Mouse (Mus musculus) adrenal gland, postnatal 14 days (tissue): ENCODE data around the gene Clock. TPM values are rescaled to one million over a fixed set of nuclear protein-coding genes. Genes with fewer than 3 reads are reported as not detected.

Experiments
- DNase-seq: peaks from one replicate; pipeline ENCODE4 v3.0.0; 2021; ENCODE audit warnings: mixed read lengths
- total RNA-seq: library from RNA; stranded (reverse); gene quantifications from 2 replicates; pipeline ENCODE4 v1.2.3, GENCODE M21; 2021

Clock gene
- total RNA-seq, 1 experiment from 2014 or later, result 46.9 TPM

GRCm38 (mm10) chr5:76283890-76284289, 20.7 kb downstream of the Clock start:
- peak; percentile 10 for DNase-seq

- no peak for DNase-seq
Measured at GRCm38 (mm10) chr5:76274977-76275376, 29.6 kb downstream of the Clock start.

GRCm38 (mm10) chr5:76250948-76251347, 53.6 kb downstream of the Clock start:
- DNase-seq, result no peak

- no peak for DNase-seq
Measured at GRCm38 (mm10) chr5:76246539-76246938, 58.1 kb downstream of the Clock start.

- no peak for DNase-seq
Measured at GRCm38 (mm10) chr5:76245419-76245818, 59.2 kb downstream of the Clock start.

- DNase-seq, result no peak
Measured at GRCm38 (mm10) chr5:76244430-76244829, 60.2 kb downstream of the Clock start.

GRCm38 (mm10) chr5:76243929-76244328, 60.7 kb downstream of the Clock start:
- DNase-seq, result no peak

- no peak for DNase-seq
Measured at GRCm38 (mm10) chr5:76243274-76243673, 61.3 kb downstream of the Clock start.

- DNase-seq, result no peak
Measured at GRCm38 (mm10) chr5:76231171-76231855, 73.3 kb downstream of the Clock start.

- no peak for DNase-seq
Measured at GRCm38 (mm10) chr5:76216691-76217090, 87.9 kb downstream of the Clock start.

- DNase-seq, result no peak
Measured at GRCm38 (mm10) chr5:76208066-76208465, 96.5 kb downstream of the Clock start.

- peak; percentile 33 for DNase-seq
Measured at GRCm38 (mm10) chr5:76205886-76206285, 98.7 kb downstream of the Clock start.

GRCm38 (mm10) chr5:76203171-76203570, 101.4 kb downstream of the Clock start:
- no peak for DNase-seq

GRCm38 (mm10) chr5:76199346-76199745, 105.2 kb downstream of the Clock start:
- DNase-seq, result peak; percentile 45

GRCm38 (mm10) chr5:76194377-76194945, 110.1 kb downstream of the Clock start:
- no peak for DNase-seq

GRCm38 (mm10) chr5:76193075-76193474, 111.5 kb downstream of the Clock start:
- no peak for DNase-seq

- DNase-seq, result no peak
Measured at GRCm38 (mm10) chr5:76190609-76191008, 114.0 kb downstream of the Clock start.

- no peak for DNase-seq
Measured at GRCm38 (mm10) chr5:76187885-76188284, 116.7 kb downstream of the Clock start.

GRCm38 (mm10) chr5:76184286-76185080, 120.1 kb downstream of the Clock start:
- peak; percentile 84 for DNase-seq

- DNase-seq, result peak; percentile 97
Measured at GRCm38 (mm10) chr5:76183750-76184261, 120.8 kb downstream of the Clock start, which contains the start of gene Tmem165. TSS of gene Tmem165 (plus strand) at chr5:76183880.

- no peak for DNase-seq
Measured at GRCm38 (mm10) chr5:76183043-76183749, 121.4 kb downstream of the Clock start.

GRCm38 (mm10) chr5:76182326-76182725, 122.3 kb downstream of the Clock start:
- DNase-seq, result no peak
